Comparison of ENCODE assay signal across 7 mouse cellular contexts in the genomic region with DNA sequence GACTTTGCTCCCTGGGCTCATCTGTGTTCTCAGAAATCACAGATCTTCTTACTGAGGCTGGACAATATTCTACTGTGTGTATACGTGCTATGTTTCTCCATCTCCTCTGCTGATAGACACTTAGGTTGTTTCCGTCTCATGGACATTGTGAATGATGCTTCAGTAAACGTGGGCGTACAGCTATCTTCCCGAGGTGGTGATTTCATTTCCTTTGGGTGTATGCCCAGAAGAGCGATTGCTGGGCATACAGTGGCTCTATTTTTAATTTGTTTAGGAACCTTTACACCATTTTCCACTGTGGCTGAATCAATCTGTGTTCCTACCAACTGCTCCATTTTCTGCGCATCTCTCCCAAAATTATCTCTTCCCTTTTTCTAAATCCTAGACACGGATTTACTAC.
A peak's percentile ranks its signal among the peaks of the same experiment; 100 is the strongest.
DNase-seq lines count a peak whose midpoint lies in the region; ATAC-seq and TF ChIP-seq lines count a peak whose summit lies in the region.

No protein-coding gene starts in this region.

- H3K4me3 ChIP-seq in heart, embryonic 15.5 days: no peak overlapping the region

- H3K27ac ChIP-seq in heart, embryonic 15.5 days: peak overlapping the region; percentile 51

- H3K4me1 ChIP-seq in heart, embryonic 15.5 days (replicated peaks): peaks cover 6% of the 10 kb centered on the region

- intact Hi-C loops in left cerebral cortex, postnatal 25 days (cut with DNase I): loop anchor here (10.0 kb wide), 1 partner anchor 89 kb away; no protein-coding TSS in a partner anchor

- no peaks in the 10 kb centered on the region for H3K36me3 ChIP-seq in heart, embryonic 15.5 days

- TF ChIP-seq CTCF in brain, embryonic 14.5 days (IDR thresholded peaks at IDR 0.05; ENCODE audit: borderline replicate concordance, extremely low read depth, insufficient read depth, insufficient read length): no peak

- 31% methylated on average over 8 of the region's 8 CpGs for WGBS in heart, embryonic 15.5 days

- TF ChIP-seq POLR2A in brain, embryonic 14.5 days (IDR thresholded peaks at IDR 0.05; ENCODE audit: borderline replicate concordance, extremely low read depth, insufficient read depth, insufficient read length, poor library complexity, severe bottlenecking): no peak

- peak; percentile 47; the same call in 1 of the 2 replicates for ATAC-seq in heart, embryonic 15.5 days (replicated peaks; ENCODE audit: insufficient number of reproducible peaks, insufficient read depth, low FRiP score, low read depth)

- DNase-seq in kidney, postnatal 14 days: peak; percentile 2
- no peak for DNase-seq in kidney, adult 8-10 months
- peak; percentile 20 for DNase-seq in brain, embryonic 14.5 days (ENCODE audit: low read depth)
- peak; percentile 63 to 92 for DNase-seq in left cerebral cortex, postnatal 25 days (ENCODE audit: low spot score in 2 of 2)
- no peak for DNase-seq in kidney, adult 9 months
- no peak for DNase-seq in B cell, adult 2 months

- no peaks in the 10 kb centered on the region for H3K9me3 ChIP-seq in heart, embryonic 15.5 days (replicated peaks)

- H3K4me2 ChIP-seq in heart, embryonic 15.5 days: no peak overlapping the region

- no peak overlapping the region for H3K9ac ChIP-seq in heart, embryonic 15.5 days

- H3K27me3 ChIP-seq in heart, embryonic 15.5 days: no peaks in the 10 kb centered on the region

Comparison
In these comparisons a context has a peak if more than half of its experiments do, and no peak if none do; other contexts are left out.
1. DNase-seq: peak in kidney, postnatal 14 days (single experiment), brain, embryonic 14.5 days (single experiment) and left cerebral cortex, postnatal 25 days (2 of 2); none in kidney, adult 8-10 months (0 of 2), kidney, adult 9 months (single experiment) and B cell, adult 2 months (0 of 2).